Mouse (Mus musculus) thymus, adult 2 months (tissue): ENCODE data around the gene Macf1.

Experiments
- CTCF ChIP-seq: fragments of 200-500 bp; IDR thresholded peaks from 2 replicates; pipeline ENCODE4 v1.5.1; 2012; ENCODE audit warnings: mild to moderate bottlenecking, control low read depth, low read length, moderate library complexity, borderline replicate concordance; ENCODE audit not compliant: control insufficient read depth, poor library complexity, insufficient read depth; ENCODE audit errors: extremely low read depth
- POLR2A ChIP-seq: fragments of 200-500 bp; IDR thresholded peaks from 2 replicates; pipeline ENCODE4 v1.6.1; 2012; ENCODE audit warnings: mild to moderate bottlenecking, low read length, control low read depth, moderate library complexity; ENCODE audit not compliant: control insufficient read depth, poor library complexity, insufficient read depth; ENCODE audit errors: extremely low read depth

- no peak for TF ChIP-seq CTCF
- TF ChIP-seq POLR2A = no peak
Observed at GRCm38 (mm10) chr4:123682291-123682690, 1.9 kb downstream of the Macf1 start.
